Mouse (Mus musculus) ES-E14 (cell line): Measurements from ENCODE around the gene Rbpj. TPM values are rescaled to one million over a fixed set of nuclear protein-coding genes. Genes with fewer than 3 reads are reported as not detected.
A peak's percentile ranks its signal among the peaks of the same experiment; 100 is the strongest.

ENCODE experiments used
- DNase-seq: peaks from one replicate; pipeline ENCODE4 v3.0.0-alpha.2; 2013; ENCODE audit warnings: low read depth, low spot score
- H3K27ac ChIP-seq: 2 replicates; pipeline ENCODE4 v1.5.1; 2012; ENCODE audit warnings: low read depth, mild to moderate bottlenecking, low read length, moderate library complexity, mixed read lengths; ENCODE audit not compliant: poor library complexity, insufficient read depth, severe bottlenecking
- H3K36me3 ChIP-seq: 2 replicates; pipeline ENCODE4 v1.6.1; 2012; ENCODE audit warnings: mild to moderate bottlenecking, low read length, moderate library complexity, mixed read lengths; ENCODE audit not compliant: control insufficient read depth, poor library complexity, insufficient read depth, severe bottlenecking
- H3K4me1 ChIP-seq, 2 experiments: fragments of 150-350 bp in 1 of 2; sonication (generic) in 1 of 2; 2 replicates each; pipeline ENCODE4 v1.6.1; 2012; ENCODE audit warnings: low read length in 2 of 2, mild to moderate bottlenecking in 1 of 2, mixed read lengths in 1 of 2; ENCODE audit not compliant: control insufficient read depth in 2 of 2, insufficient read depth in 2 of 2, poor library complexity in 1 of 2
- H3K4me3 ChIP-seq, 2 experiments: fragments of 150-350 bp in 1 of 2; sonication (generic) in 1 of 2; 2 replicates each; pipeline ENCODE4 v1.5.1; 2012; ENCODE audit warnings: low read length in 2 of 2, low read depth in 1 of 2, mild to moderate bottlenecking in 1 of 2, mixed read lengths in 1 of 2; ENCODE audit not compliant: insufficient read depth in 1 of 2, poor library complexity in 1 of 2, severe bottlenecking in 1 of 2
- H3K9ac ChIP-seq: 2 replicates; pipeline ENCODE4 v1.6.1; 2012; ENCODE audit warnings: low read depth, mild to moderate bottlenecking, low read length, mixed read lengths; ENCODE audit not compliant: poor library complexity, insufficient read depth, severe bottlenecking
- H3K9me3 ChIP-seq: fragments of 150-350 bp; sonication (generic); 2 replicates; pipeline ENCODE4 v1.6.1; 2012; ENCODE audit warnings: low read depth, mild to moderate bottlenecking, low read length; ENCODE audit not compliant: control insufficient read depth, insufficient read depth
- CHD2 ChIP-seq: IDR thresholded peaks from 2 replicates; pipeline ENCODE4 v1.6.1; 2014; ENCODE audit warnings: mild to moderate bottlenecking, low read depth, low read length, inconsistent platforms
- HCFC1 ChIP-seq: IDR thresholded peaks from 2 replicates; pipeline ENCODE4 v1.6.1; 2012; ENCODE audit warnings: low read length, inconsistent platforms, borderline replicate concordance; ENCODE audit not compliant: insufficient read depth
- MAFK ChIP-seq: IDR thresholded peaks from 2 replicates; pipeline ENCODE4 v1.6.1; 2014; ENCODE audit warnings: mild to moderate bottlenecking, low read depth, low read length, inconsistent platforms; ENCODE audit not compliant: insufficient read depth
- ZC3H11A ChIP-seq: IDR thresholded peaks from 2 replicates; pipeline ENCODE4 v1.6.1; 2012; ENCODE audit warnings: low read depth, mild to moderate bottlenecking, inconsistent platforms, low read length, borderline replicate concordance
- ZNF384 ChIP-seq: IDR thresholded peaks from 2 replicates; pipeline ENCODE4 v1.6.1; 2012; ENCODE audit warnings: low read depth, low read length, inconsistent platforms
- in situ Hi-C, 2 experiments: fragments of 600-800 bp; cut with MboI; formaldehyde crosslinking; loops; one replicate each; pipeline ENCODE4 v1.15.1; 2025; ENCODE audit warnings: low sequenced_read_pairs in 2 of 2, inconsistent platforms in 1 of 2; ENCODE audit not compliant: unreplicated experiment in 2 of 2
- total RNA-seq: library from RNA; depleted of rRNA; stranded (reverse); fragments of 300-350 nt; gene quantifications from 2 replicates; pipeline ENCODE4 v1.2.3, GENCODE M21; 2012

Gene Rbpj
- total RNA-seq, 1 experiment, result 159 TPM

GRCm38 (mm10) chr5:53591683-53592050 is 125.7 kb downstream of the Rbpj start:
- Histone ChIP-seq H3K9me3 (no peaks in the 10 kb centered on the region), H3K4me3 (peak overlapping the region; percentile 85 to 94), H3K27ac (peak overlapping the region; percentile 97; the same call in 1 of the 2 replicates), H3K36me3 (no peaks in the 10 kb centered on the region), H3K9ac (peak overlapping the region; percentile 93), H3K4me1 (peaks cover 6 to 13% of the 10 kb centered on the region in 2 experiments; a peak in 2 of 4 replicates)
- no peak for DNase-seq
- no peak for TF ChIP-seq HCFC1
- no peak for TF ChIP-seq MAFK
- TF ChIP-seq ZC3H11A, result no peak
- TF ChIP-seq CHD2, result no peak
- no peak for TF ChIP-seq ZNF384
- in situ Hi-C loops, result loop anchor here in 1 of 2 experiments (10.0 kb wide), 1 partner anchor 237 kb away; no protein-coding TSS in a partner anchor

- DNase-seq, result no peak
- H3K4me3 ChIP-seq, result no peak overlapping the region
Measured at GRCm38 (mm10) chr5:53593080-53593688, 127.2 kb downstream of the Rbpj start.

GRCm38 (mm10) chr5:53594274-53594673 is 128.3 kb downstream of the Rbpj start:
- TF ChIP-seq HCFC1, result no peak
- TF ChIP-seq ZNF384, result no peak
- no peak for TF ChIP-seq MAFK
- no peak; the same call in 1 of the 2 replicates for TF ChIP-seq ZC3H11A
- TF ChIP-seq CHD2, result no peak
- Histone ChIP-seq H3K4me1 (peaks cover 3 to 8% of the 10 kb centered on the region in 2 experiments; a peak in 2 of 4 replicates), H3K4me3 (peak overlapping the region in 1 of 2 experiments; percentile 19; a peak in 1 of 4 replicates), H3K9me3 (no peaks in the 10 kb centered on the region), H3K9ac (no peak overlapping the region; the same call in 1 of the 2 replicates), H3K27ac (peak overlapping the region; percentile 45; the same call in 1 of the 2 replicates), H3K36me3 (no peaks in the 10 kb centered on the region)
- in situ Hi-C loops, result loop anchor here in 1 of 2 experiments (10.0 kb wide), 1 partner anchor 239 kb away; no protein-coding TSS in a partner anchor
- peak; percentile 62 for DNase-seq

More at GRCm38 (mm10) chr5:53593080-53593688, 127.2 kb downstream of the Rbpj start:
- H3K36me3 ChIP-seq, result no peaks in the 10 kb centered on the region
- H3K9me3 ChIP-seq, result no peaks in the 10 kb centered on the region
- no peak overlapping the region for H3K27ac ChIP-seq
- in situ Hi-C loops, result loop anchor here in 1 of 2 experiments (10.0 kb wide), 1 partner anchor 238 kb away; no protein-coding TSS in a partner anchor
- TF ChIP-seq MAFK, result no peak
- no peak for TF ChIP-seq HCFC1
- TF ChIP-seq ZC3H11A, result no peak
- TF ChIP-seq ZNF384, result no peak
- TF ChIP-seq CHD2, result no peak
- H3K4me1 ChIP-seq, result peaks cover 3 to 11% of the 10 kb centered on the region in 2 experiments; a peak in 2 of 4 replicates
- no peak overlapping the region for H3K9ac ChIP-seq

- no peak overlapping the region for H3K9ac ChIP-seq
- peaks cover 5% of the 10 kb centered on the region in 2 experiments for H3K4me1 ChIP-seq
- no peaks in the 10 kb centered on the region for H3K9me3 ChIP-seq
- H3K36me3 ChIP-seq, result no peaks in the 10 kb centered on the region; the same call in 1 of the 2 replicates
- H3K27ac ChIP-seq, result no peak overlapping the region
- no peak for DNase-seq
- in situ Hi-C loops, result loop anchor here in 1 of 2 experiments (10.0 kb wide), 1 partner anchor 244 kb away; no protein-coding TSS in a partner anchor
- H3K4me3 ChIP-seq, result no peak overlapping the region
- TF ChIP-seq CHD2 (no peak), ZNF384 (no peak), ZC3H11A (no peak), HCFC1 (no peak), MAFK (no peak)
Measured at GRCm38 (mm10) chr5:53598510-53598909, 132.6 kb downstream of the Rbpj start.
